Mouse (Mus musculus) lung, adult 2 months (tissue): Measurements from ENCODE around the gene Cyp2a5.

Experiments used
- CTCF ChIP-seq: fragments of 200-500 bp; IDR thresholded peaks from 2 replicates; pipeline ENCODE4 v1.5.1; 2011; ENCODE audit warnings: mild to moderate bottlenecking, low read length, control low read depth; ENCODE audit not compliant: insufficient read depth
- POLR2A ChIP-seq: fragments of 200-500 bp; IDR thresholded peaks from 2 replicates; pipeline ENCODE4 v1.6.1; 2011; ENCODE audit warnings: low read depth, mild to moderate bottlenecking, control low read depth, low read length, borderline replicate concordance; ENCODE audit errors: extremely low read depth

GRCm38 (mm10) chr7:26789984-26790383, 45.1 kb upstream of the Cyp2a5 start:
- TF ChIP-seq CTCF (no peak), POLR2A (no peak)
